Mouse (Mus musculus) ES-E14 (cell line): Measurements from ENCODE around the gene C2cd4c.

Experiments
- CHD2 ChIP-seq: IDR thresholded peaks from 2 replicates; pipeline ENCODE4 v1.6.1; 2014; ENCODE audit warnings: mild to moderate bottlenecking, low read depth, low read length, inconsistent platforms
- HCFC1 ChIP-seq: IDR thresholded peaks from 2 replicates; pipeline ENCODE4 v1.6.1; 2012; ENCODE audit warnings: low read length, inconsistent platforms, borderline replicate concordance; ENCODE audit not compliant: insufficient read depth
- MAFK ChIP-seq: IDR thresholded peaks from 2 replicates; pipeline ENCODE4 v1.6.1; 2014; ENCODE audit warnings: mild to moderate bottlenecking, low read depth, low read length, inconsistent platforms; ENCODE audit not compliant: insufficient read depth
- ZC3H11A ChIP-seq: IDR thresholded peaks from 2 replicates; pipeline ENCODE4 v1.6.1; 2012; ENCODE audit warnings: low read depth, mild to moderate bottlenecking, inconsistent platforms, low read length, borderline replicate concordance
- ZNF384 ChIP-seq: IDR thresholded peaks from 2 replicates; pipeline ENCODE4 v1.6.1; 2012; ENCODE audit warnings: low read depth, low read length, inconsistent platforms

DNA sequence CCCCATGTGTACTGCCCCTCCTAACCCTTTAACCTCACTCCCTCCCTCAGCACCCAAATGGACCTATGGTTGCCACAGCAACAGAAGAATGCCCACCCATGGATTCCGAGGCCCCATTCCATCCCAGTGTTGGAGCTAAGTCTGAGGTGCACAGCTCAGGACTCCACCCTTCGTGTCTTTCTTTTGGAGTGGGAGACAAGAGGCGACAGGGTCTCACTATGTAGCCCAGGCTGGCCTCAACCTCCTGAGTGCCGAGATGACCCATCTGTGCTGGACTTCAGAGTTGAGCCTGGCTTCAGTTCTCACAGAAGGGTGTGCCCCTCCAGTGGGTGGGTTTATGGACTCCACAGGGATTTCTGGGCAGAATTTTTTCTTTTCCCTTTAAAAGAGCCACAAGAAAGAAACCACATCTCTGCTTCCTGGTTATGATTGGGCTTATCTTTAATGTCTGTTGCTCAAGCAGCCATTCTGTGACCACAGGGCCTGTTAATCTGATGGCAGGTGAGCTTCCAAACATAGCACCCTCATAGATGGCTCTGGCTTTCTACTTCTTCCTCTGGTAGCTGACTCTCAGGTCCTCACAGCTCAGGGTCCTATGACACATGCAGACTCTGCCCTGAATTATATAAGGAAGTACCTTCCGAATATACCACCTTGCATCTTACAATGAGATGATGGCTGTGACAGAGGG, 26.6 kb downstream of the C2cd4c start, which contains the start of gene Theg:
- no peak for TF ChIP-seq ZNF384
- TF ChIP-seq HCFC1, result no peak
- no peak for TF ChIP-seq ZC3H11A
- no peak for TF ChIP-seq MAFK
- TF ChIP-seq CHD2, result no peak
